Mouse (Mus musculus) liver, adult (tissue): ENCODE measurements around the gene Capns1.

Experiments
- GATA4 ChIP-seq: IDR thresholded peaks from 2 replicates; pipeline ENCODE4 v1.6.1; 2014; ENCODE audit warnings: mild to moderate bottlenecking, low read length; ENCODE audit not compliant: insufficient replicate concordance

Gene Capns1

GRCm38 (mm10) chr7:30213881-30214280 is 15.3 kb upstream of the Capns1 start:
- TF ChIP-seq GATA4, result no peak

- TF ChIP-seq GATA4, result no peak
These were observed 12.4 kb upstream of the Capns1 start for GRCm38 (mm10) chr7:30211025-30211424.

DNA sequence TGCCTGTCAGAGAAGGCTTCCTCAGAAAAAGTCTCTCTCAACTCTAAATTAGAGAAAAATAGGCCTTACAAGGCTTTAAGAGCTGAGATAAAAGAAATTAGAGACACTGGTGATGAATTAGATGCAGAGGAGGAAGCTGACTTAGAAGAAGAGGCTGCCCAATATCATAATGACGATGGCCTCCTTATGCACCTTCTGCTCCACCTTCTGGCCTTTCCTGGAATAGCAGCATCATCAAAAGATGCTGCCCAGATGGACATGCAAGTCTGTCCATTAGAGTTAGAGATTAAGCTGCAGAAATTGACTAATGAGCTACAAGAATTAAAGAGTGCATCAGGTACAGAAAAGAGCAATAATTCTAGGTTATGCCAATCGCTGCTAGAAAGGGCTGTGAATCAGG is 6.8 kb upstream of the Capns1 start:
- no peak for TF ChIP-seq GATA4

GRCm38 (mm10) chr7:30204380-30204779 is 5.8 kb upstream of the Capns1 start:
- TF ChIP-seq GATA4, result no peak

- TF ChIP-seq GATA4, result no peak
These were observed 4.5 kb upstream of the Capns1 start for GRCm38 (mm10) chr7:30202895-30203690.

- TF ChIP-seq GATA4, result no peak
These were observed 1.6 kb upstream of the Capns1 start for GRCm38 (mm10) chr7:30200200-30200599.

DNA sequence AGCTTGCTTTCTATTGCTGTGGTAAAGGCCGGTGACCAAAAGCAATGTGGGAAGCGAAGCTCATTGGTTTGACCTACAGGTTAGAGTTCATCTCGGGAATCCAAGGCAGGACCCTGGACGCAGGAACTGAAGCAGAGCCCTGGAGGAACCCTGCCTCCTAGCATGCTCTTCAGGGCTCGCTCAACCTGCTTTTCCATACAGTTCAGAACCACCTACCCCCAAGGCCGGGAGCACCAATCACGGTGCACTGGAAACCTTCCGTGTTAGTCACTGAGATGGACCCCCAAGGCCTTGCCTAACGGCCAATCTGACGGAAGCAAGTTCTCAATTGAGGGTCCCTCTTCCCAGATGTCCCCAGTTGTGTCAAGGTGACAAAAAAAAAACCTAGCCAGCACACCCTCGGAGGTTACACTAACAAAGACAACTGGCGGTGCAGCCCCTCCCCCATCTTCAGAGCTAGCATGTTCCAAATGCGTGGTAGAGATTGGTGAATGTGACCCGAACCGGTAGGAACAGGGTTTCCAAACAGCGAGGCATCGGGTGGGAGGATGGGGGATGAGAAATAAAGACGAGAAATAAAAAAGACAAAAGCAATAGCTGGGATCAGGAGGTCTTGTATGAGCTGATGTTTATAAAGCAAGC is 1.0 kb upstream of the Capns1 start:
- no peak for TF ChIP-seq GATA4

GRCm38 (mm10) chr7:30197592-30198129 is 950 bp downstream of the Capns1 start:
- TF ChIP-seq GATA4, result no peak

- no peak for TF ChIP-seq GATA4
These were observed 2.4 kb downstream of the Capns1 start for GRCm38 (mm10) chr7:30196171-30196570.

DNA sequence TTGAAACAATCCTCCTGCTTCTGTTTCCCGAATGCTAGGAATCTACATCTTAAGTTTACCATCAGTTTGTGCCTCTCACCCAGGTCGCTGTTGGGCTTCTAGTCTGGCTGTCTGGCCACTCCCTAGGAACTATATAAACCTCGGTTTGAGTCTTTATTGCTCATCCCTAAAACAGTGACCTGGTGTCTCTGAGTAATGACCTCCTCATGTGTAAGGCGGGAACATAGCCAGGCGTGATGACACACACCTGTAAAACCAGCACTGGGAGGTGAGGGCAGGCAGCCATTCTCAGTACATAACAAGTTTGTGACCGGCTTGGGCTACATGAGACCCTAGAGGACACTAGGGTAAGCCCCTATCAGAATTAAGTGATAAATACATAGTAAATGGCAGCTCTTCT is 3.1 kb downstream of the Capns1 start:
- no peak for TF ChIP-seq GATA4

DNA sequence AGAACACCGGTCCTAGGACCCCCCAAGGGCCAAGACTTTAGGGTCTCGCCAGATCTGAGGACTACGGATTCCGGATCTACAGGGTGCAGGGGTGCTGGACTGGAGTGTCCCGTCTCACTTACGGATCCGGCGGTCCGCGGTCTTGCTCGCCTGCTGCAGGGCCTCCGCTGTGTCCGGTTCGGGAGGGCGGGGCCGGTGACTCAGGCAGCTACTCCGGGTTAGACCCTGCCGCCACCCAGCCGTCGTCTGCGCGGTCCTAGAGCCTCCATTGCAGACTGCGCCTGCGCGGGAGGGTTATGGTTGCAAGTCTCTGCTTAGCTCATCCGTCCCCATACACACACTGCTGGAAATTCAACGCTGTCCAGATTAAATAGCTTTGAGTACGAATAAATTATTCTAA is 3.7 kb downstream of the Capns1 start:
- no peak for TF ChIP-seq GATA4

- TF ChIP-seq GATA4, result no peak
These were observed 4.3 kb downstream of the Capns1 start for GRCm38 (mm10) chr7:30194101-30194831.

- TF ChIP-seq GATA4, result no peak
These were observed 5.0 kb downstream of the Capns1 start for GRCm38 (mm10) chr7:30193581-30194100.

DNA sequence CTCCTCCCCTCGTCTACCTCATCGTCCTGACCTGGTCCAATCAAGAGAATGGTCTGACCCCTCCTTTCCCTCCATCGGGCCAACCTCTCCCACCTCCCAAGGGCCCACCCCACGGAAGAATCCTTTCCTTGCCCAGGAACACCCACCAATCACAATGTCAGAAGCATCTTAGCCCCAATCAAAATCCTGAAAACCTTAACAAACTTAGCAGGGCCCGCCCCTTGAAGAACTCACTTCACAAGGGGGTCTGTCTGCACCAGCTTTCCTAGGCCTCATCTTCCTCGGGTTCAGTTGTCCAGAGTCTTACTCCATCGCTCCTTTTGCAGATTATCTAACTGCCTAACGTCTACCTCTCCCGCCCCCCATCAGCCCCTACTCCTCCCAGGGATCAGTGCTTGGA is 5.6 kb downstream of the Capns1 start:
- TF ChIP-seq GATA4, result no peak

DNA sequence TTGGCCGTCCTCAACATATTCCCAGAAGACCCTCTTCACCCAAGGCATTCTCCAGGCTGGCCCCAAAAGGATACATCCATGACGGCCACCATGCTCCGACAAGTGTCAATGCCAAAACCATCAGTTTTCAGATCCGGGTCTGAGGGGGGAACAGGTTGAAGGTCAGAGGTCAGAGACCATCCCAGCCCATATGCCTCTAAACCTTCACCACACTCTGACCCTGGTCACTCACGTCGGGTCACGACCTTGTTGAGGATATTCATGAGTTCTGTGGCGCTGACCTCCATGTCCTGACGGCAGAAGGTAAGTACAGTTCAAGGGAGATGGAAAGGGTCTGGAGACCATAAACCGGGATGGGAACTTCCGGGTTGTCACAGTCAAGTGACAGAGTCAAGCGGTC is 6.5 kb downstream of the Capns1 start:
- no peak for TF ChIP-seq GATA4
